Mouse (Mus musculus) erythroid progenitor cell, adult 5-6 weeks (primary cell): Measurements from ENCODE around the gene Nhp2. TPM values are rescaled to one million over a fixed set of nuclear protein-coding genes. Genes with fewer than 3 reads are reported as not detected.
"Not testable (repeated sequence)": the region's sequence is repeated elsewhere in the genome, so short reads cannot be mapped to it uniquely, and the experiment has no call there.

ENCODE experiments used
- ATAC-seq: replicated peaks from 2 replicates; pipeline ENCODE4 v1.8.0; 2016; ENCODE audit warnings: moderate number of reproducible peaks, mild to moderate bottlenecking, moderate TSS enrichment, inconsistent platforms; ENCODE audit not compliant: poor library complexity, low FRiP score, severe bottlenecking
- total RNA-seq, 2 experiments: library from RNA; stranded (forward) in 1 of 2; stranded (reverse) in 1 of 2; fragments of 150-400 nt in 1 of 2; fragments of 186-747, 209-891 nt in 1 of 2; gene quantifications; 2 replicates each; pipeline versions ENCODE4 v1.2.3 to v1.2.4; 2015 to 2017; ENCODE audit warnings: low replicate concordance in 2 of 2

Gene Nhp2
- total RNA-seq, 2 experiments from 2014 or later: 14.8 to 15.9 TPM

GRCm38 (mm10) chr11:51605602-51606446, 13.7 kb upstream of the Nhp2 start:
- ATAC-seq: peak; percentile 85

GRCm38 (mm10) chr11:51606447-51607095, 13.0 kb upstream of the Nhp2 start, which contains the start of gene Hnrnpab:
Gene Hnrnpab (minus strand): TSS chr11:51606847.
- ATAC-seq: peak; percentile 81

GRCm38 (mm10) chr11:51607096-51607738, 12.3 kb upstream of the Nhp2 start:
- ATAC-seq: peak; percentile 58

GRCm38 (mm10) chr11:51609266-51609909, 10.1 kb upstream of the Nhp2 start:
- peak; percentile 11; the same call in 1 of the 2 replicates for ATAC-seq

GRCm38 (mm10) chr11:51609940-51610339, 9.6 kb upstream of the Nhp2 start:
- ATAC-seq: not testable (repeated sequence)

GRCm38 (mm10) chr11:51614256-51614655, 5.3 kb upstream of the Nhp2 start:
- ATAC-seq: no peak

- no peak for ATAC-seq
These were observed 4.4 kb upstream of the Nhp2 start for GRCm38 (mm10) chr11:51615129-51615528.

- peak; percentile 85 for ATAC-seq
These were observed 3.9 kb upstream of the Nhp2 start for GRCm38 (mm10) chr11:51615601-51616000.

- not testable (repeated sequence) for ATAC-seq
These were observed 3.4 kb upstream of the Nhp2 start for GRCm38 (mm10) chr11:51616113-51616512.

- peak; percentile 41; the same call in 1 of the 2 replicates for ATAC-seq
These were observed 1.8 kb upstream of the Nhp2 start for GRCm38 (mm10) chr11:51617693-51618092.

GRCm38 (mm10) chr11:51618894-51619408, 584 bp upstream of the Nhp2 start:
- ATAC-seq: no peak

GRCm38 (mm10) chr11:51620084-51620483, 549 bp downstream of the Nhp2 start:
- no peak for ATAC-seq

- no peak for ATAC-seq
These were observed 2.2 kb downstream of the Nhp2 start for GRCm38 (mm10) chr11:51621776-51622175.

GRCm38 (mm10) chr11:51622971-51623491, 3.5 kb downstream of the Nhp2 start:
- ATAC-seq: no peak

- ATAC-seq: peak; percentile 55; the same call in 1 of the 2 replicates
These were observed 5.8 kb downstream of the Nhp2 start for GRCm38 (mm10) chr11:51625187-51625820.

- no peak for ATAC-seq
These were observed 7.9 kb downstream of the Nhp2 start for GRCm38 (mm10) chr11:51627425-51627824.

- no peak for ATAC-seq
These were observed 8.4 kb downstream of the Nhp2 start for GRCm38 (mm10) chr11:51627907-51628306.

- no peak for ATAC-seq
These were observed 10.2 kb downstream of the Nhp2 start for GRCm38 (mm10) chr11:51629651-51630314.
